6 mouse cellular contexts compared by ENCODE assay signal in the genomic region with DNA sequence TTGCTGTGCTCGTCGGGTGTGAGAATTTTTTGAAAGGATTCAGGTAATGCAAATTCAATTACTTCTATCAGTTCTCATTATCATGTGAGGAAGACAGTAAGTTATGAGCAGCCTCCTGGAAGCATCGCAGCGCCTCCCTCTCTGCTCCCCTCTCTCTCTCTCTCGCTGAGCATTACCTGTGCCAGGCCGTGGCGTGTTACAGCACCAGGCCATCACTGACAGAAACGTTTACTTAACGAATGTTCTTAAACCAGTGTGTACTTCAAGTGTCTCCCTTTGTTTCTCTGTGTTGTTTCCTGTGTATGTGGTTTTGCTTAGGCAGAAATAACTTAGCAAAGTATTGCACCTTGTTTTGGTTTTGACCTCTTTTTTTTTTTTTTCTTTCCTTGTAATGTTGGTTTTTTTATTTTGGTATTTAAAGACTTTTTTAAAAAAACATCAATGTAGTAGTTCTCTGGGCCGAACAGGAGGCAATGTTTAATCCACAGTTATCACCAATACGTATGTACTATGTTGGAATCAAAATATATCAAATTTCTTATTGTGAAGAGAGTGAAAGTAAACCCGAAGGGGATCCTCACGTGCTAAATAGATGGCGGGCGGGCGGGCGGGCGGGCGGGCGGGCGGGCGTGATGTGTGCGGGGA. TPM values are rescaled to one million over a fixed set of nuclear protein-coding genes. Genes with fewer than 3 reads are reported as not detected.
DNase-seq lines count a peak whose midpoint lies in the region; ATAC-seq lines count a peak whose summit lies in the region.
"Not testable (repeated sequence)": the region's sequence is repeated elsewhere in the genome, so short reads cannot be mapped to it uniquely, and the experiment has no call there.

No protein-coding gene starts in this region.

- WGBS in embryonic facial prominence, embryonic 12.5 days = 79% methylated on average over 23 of the region's 23 CpGs
- 86% methylated on average over 23 of the region's 23 CpGs for whole genome bisulfite sequencing in heart, embryonic 12.5 days
- WGBS in limb, embryonic 12.5 days = 78% methylated on average over 23 of the region's 23 CpGs

- H3K27me3 ChIP-seq in embryonic facial prominence, embryonic 12.5 days; heart, embryonic 12.5 days (replicated peaks); limb, embryonic 12.5 days: not testable (repeated sequence)

- not testable (repeated sequence) for H3K4me3 ChIP-seq in embryonic facial prominence, embryonic 12.5 days; heart, embryonic 12.5 days; limb, embryonic 12.5 days (replicated peaks)

- not testable (repeated sequence) for H3K9ac ChIP-seq in embryonic facial prominence, embryonic 12.5 days; heart, embryonic 12.5 days; limb, embryonic 12.5 days (replicated peaks)

- H3K4me1 ChIP-seq in embryonic facial prominence, embryonic 12.5 days = not testable (repeated sequence)
- H3K4me1 ChIP-seq in heart, embryonic 12.5 days (replicated peaks) = peaks cover 12% of the 10 kb centered on the region
- peaks cover 12% of the 10 kb centered on the region; the same call in 1 of the 2 replicates for H3K4me1 ChIP-seq in limb, embryonic 12.5 days (replicated peaks)

- peak overlapping the region; percentile 80; the same call in 1 of the 2 replicates for H3K27ac ChIP-seq in embryonic facial prominence, embryonic 12.5 days
- H3K27ac ChIP-seq in heart, embryonic 12.5 days (ENCODE audit: poor library complexity, severe bottlenecking) = 0 out of 2 replicates have a peak overlapping the region, but pooled peaks have one; percentile 51
- H3K27ac ChIP-seq in limb, embryonic 12.5 days = peak overlapping the region; percentile 86; the same call in 1 of the 2 replicates

- peak; percentile 48 to 61 for DNase-seq in CD8-positive naive resting alpha-beta T cell, adult 2 months (ENCODE audit: low read depth in 2 of 2, low spot score in 2 of 2)
- peak; percentile 27 to 63 for DNase-seq in thymus, adult 18-20 months
- peak; percentile 54 for DNase-seq in thymus, postnatal 25 days

- not testable (repeated sequence) for ATAC-seq in embryonic facial prominence, embryonic 12.5 days (ENCODE audit: insufficient number of reproducible peaks, insufficient read depth, low FRiP score, low TSS enrichment); heart, embryonic 12.5 days (ENCODE audit: insufficient number of reproducible peaks, low FRiP score); limb, embryonic 12.5 days (ENCODE audit: insufficient number of reproducible peaks, insufficient read depth, low FRiP score, low TSS enrichment, low read depth)

- H3K36me3 ChIP-seq in embryonic facial prominence, embryonic 12.5 days = peaks cover 45% of the 10 kb centered on the region
- H3K36me3 ChIP-seq in heart, embryonic 12.5 days = peaks cover 58% of the 10 kb centered on the region
- peaks cover 61% of the 10 kb centered on the region for H3K36me3 ChIP-seq in limb, embryonic 12.5 days

- H3K9me3 ChIP-seq in embryonic facial prominence, embryonic 12.5 days; heart, embryonic 12.5 days (replicated peaks); limb, embryonic 12.5 days: not testable (repeated sequence)

- H3K4me2 ChIP-seq in embryonic facial prominence, embryonic 12.5 days (replicated peaks); heart, embryonic 12.5 days: not testable (repeated sequence)
- H3K4me2 ChIP-seq in limb, embryonic 12.5 days = peak overlapping the region; percentile 35; the same call in 1 of the 2 replicates

RNA-seq across cellular contexts. Expression of a gene that starts 17.5 kb away (rescaled TPM):
- polyA plus RNA-seq in embryonic facial prominence, embryonic 12.5 days (2016; fragmentation: Nextera tagmentation; extraction: Ambion mirVana) = 165 and 170 TPM in 2 replicates
- polyA plus RNA-seq in heart, embryonic 12.5 days (2016; fragmentation: Nextera tagmentation; extraction: Ambion mirVana) = 162 and 167 TPM in 2 replicates
- 183 and 186 TPM in 2 replicates for polyA plus RNA-seq in limb, embryonic 12.5 days (2016; fragmentation: Nextera tagmentation; extraction: Ambion mirVana)

RNA-seq across cellular contexts. Expression of a gene that starts 46.8 kb away (rescaled TPM):
- polyA plus RNA-seq in embryonic facial prominence, embryonic 12.5 days (2016; fragmentation: Nextera tagmentation; extraction: Ambion mirVana) = 29.4 and 31.7 TPM in 2 replicates
- 15.7 and 19.0 TPM in 2 replicates for polyA plus RNA-seq in heart, embryonic 12.5 days (2016; fragmentation: Nextera tagmentation; extraction: Ambion mirVana)
- 27.1 and 28.1 TPM in 2 replicates for polyA plus RNA-seq in limb, embryonic 12.5 days (2016; fragmentation: Nextera tagmentation; extraction: Ambion mirVana)
